Mouse (Mus musculus) forebrain, embryonic 15.5 days (tissue): ENCODE data around the gene Mrgpra6. TPM values are rescaled to one million over a fixed set of nuclear protein-coding genes. Genes with fewer than 3 reads are reported as not detected.

Source experiments
- ATAC-seq: fragments of 200-750 bp; cut with Nextera tagmentation; replicated peaks from 2 replicates; pipeline ENCODE4 v1.8.0; 2017; ENCODE audit warnings: mild to moderate bottlenecking, moderate TSS enrichment, moderate library complexity
- H3K27ac ChIP-seq: fragments of 300-500 bp; sonication (generic); replicated peaks from 2 replicates; pipeline ENCODE4 v1.5.1; 2015; ENCODE audit warnings: mild to moderate bottlenecking, inconsistent platforms
- H3K27me3 ChIP-seq: fragments of 300-500 bp; sonication (generic); 2 replicates; pipeline ENCODE4 v1.6.1; 2015; ENCODE audit warnings: inconsistent platforms
- H3K36me3 ChIP-seq: fragments of 300-500 bp; sonication (generic); 2 replicates; pipeline ENCODE4 v1.6.1; 2015; ENCODE audit warnings: mild to moderate bottlenecking, inconsistent platforms
- H3K4me1 ChIP-seq: fragments of 300-500 bp; sonication (generic); 2 replicates; pipeline ENCODE4 v1.6.1; 2015; ENCODE audit warnings: inconsistent platforms
- H3K4me2 ChIP-seq: fragments of 300-500 bp; sonication (generic); replicated peaks from 2 replicates; pipeline ENCODE4 v1.6.1; 2015; ENCODE audit warnings: mild to moderate bottlenecking, inconsistent platforms
- H3K4me3 ChIP-seq: fragments of 300-500 bp; sonication (generic); 2 replicates; pipeline ENCODE4 v1.5.1; 2015; ENCODE audit warnings: mild to moderate bottlenecking, inconsistent platforms
- H3K9ac ChIP-seq: fragments of 300-500 bp; sonication (generic); replicated peaks from 2 replicates; pipeline ENCODE4 v1.6.1; 2015; ENCODE audit warnings: mild to moderate bottlenecking, inconsistent platforms
- H3K9me3 ChIP-seq: fragments of 300-500 bp; sonication (generic); 2 replicates; pipeline ENCODE4 v1.6.1; 2016; ENCODE audit warnings: inconsistent platforms
- WGBS: fragments of 180-500 bp; shearing (Covaris S2); methylation state at CpG from one replicate; pipeline ENCODE4 v1.1.7; 2015; ENCODE audit warnings: mixed read lengths; 5-methylcytosine and 5-hydroxymethylcytosine counted together
- polyA plus RNA-seq: library from polyadenylated mRNA; unstranded; fragments of >200 nt; fragmentation: Nextera tagmentation; extraction: Ambion mirVana; gene quantifications from 2 replicates; pipeline ENCODE4 v1.2.1, GENCODE M21; 2015

Mrgpra6 gene
- polyA plus RNA-seq, 1 experiment from 2014 or later = not detected

- H3K4me3 ChIP-seq = no peak overlapping the region
- no peak for ATAC-seq
- H3K9me3 ChIP-seq = no peaks in the 10 kb centered on the region
- no peak overlapping the region for H3K9ac ChIP-seq
- no peak overlapping the region for H3K27ac ChIP-seq
- H3K36me3 ChIP-seq = no peaks in the 10 kb centered on the region
- no peaks in the 10 kb centered on the region for H3K27me3 ChIP-seq
- no peaks in the 10 kb centered on the region for H3K4me1 ChIP-seq
- WGBS = 67% methylated on average over 12 of the region's 12 CpGs
- no peak overlapping the region for H3K4me2 ChIP-seq
Observed at GRCm38 (mm10) chr7:47146034-47146812, 58.5 kb downstream of the Mrgpra6 start.

DNA sequence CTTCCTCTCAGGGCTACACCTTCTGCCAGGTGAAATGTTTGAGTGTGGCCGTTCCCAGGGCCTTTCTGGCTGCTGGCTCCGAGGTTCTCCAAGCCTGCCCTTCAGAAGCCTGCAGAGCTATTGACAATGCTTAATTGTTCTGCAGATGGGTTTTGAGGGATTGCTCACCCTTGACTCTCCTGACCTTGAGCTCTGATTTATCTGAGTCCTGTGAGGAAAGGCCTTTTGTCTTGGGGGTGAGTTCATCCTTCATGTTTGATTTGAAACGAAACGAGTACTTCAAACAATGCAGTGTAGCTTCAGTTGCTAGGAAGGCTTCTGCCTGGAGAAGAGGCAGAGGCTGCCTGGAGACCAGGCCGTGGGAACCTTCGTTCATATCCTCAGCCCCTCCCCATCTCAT, 60.4 kb downstream of the Mrgpra6 start:
- no peak overlapping the region for H3K27ac ChIP-seq

DNA sequence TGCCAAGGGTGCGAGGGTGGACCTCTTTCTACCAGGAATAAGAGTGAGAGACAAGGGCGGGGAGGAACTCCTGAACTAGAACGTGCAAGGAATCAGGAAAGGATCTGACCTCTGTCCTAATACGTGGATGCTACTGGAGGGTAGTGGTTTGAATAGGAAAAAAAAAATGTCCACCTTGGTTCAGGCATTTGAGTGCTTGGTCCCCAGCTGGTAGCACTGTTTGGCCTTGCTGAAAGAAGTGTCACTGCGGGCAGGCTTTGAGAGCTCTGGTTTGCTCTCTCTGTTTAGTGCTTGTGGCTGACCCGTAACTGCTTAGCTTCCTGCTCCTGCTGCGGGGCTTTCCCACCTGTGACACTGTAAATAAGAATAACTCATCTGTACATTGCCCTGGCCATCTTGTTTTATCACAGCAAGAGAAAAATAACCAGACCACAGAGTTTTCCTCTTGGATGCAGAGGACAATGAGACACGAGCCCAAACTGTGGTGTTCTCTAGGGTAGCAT, 64.8 kb downstream of the Mrgpra6 start:
- H3K9ac ChIP-seq = no peak overlapping the region
- ATAC-seq = no peak
- WGBS = 85% methylated on average over 8 of the region's 8 CpGs
- H3K9me3 ChIP-seq = no peaks in the 10 kb centered on the region
- no peak overlapping the region for H3K4me2 ChIP-seq
- H3K4me3 ChIP-seq = no peak overlapping the region
- H3K4me1 ChIP-seq = no peaks in the 10 kb centered on the region
- no peaks in the 10 kb centered on the region for H3K36me3 ChIP-seq
- peaks cover under 1% of the 10 kb centered on the region; the same call in 1 of the 2 replicates for H3K27me3 ChIP-seq
- H3K27ac ChIP-seq = no peak overlapping the region

More for the DNA sequence above, 60.4 kb downstream of the Mrgpra6 start:
- Histone ChIP-seq H3K9me3 (no peaks in the 10 kb centered on the region), H3K4me2 (no peak overlapping the region), H3K4me1 (no peaks in the 10 kb centered on the region), H3K36me3 (no peaks in the 10 kb centered on the region), H3K9ac (no peak overlapping the region), H3K4me3 (no peak overlapping the region), H3K27me3 (no peaks in the 10 kb centered on the region)
- 31% methylated on average over 6 of the region's 6 CpGs for WGBS
- ATAC-seq = no peak

Other genes with a start within 250 kb of the Mrgpra6 start
- 8.1 and 8.9 TPM in 2 replicates for gene Uevld, start 246.4 kb downstream of the Mrgpra6 start, polyA plus RNA-seq
- gene Gm9999, start 221.3 kb downstream of the Mrgpra6 start, polyA plus RNA-seq = not detected in 2 replicates
- gene Spty2d1, start 196.5 kb downstream of the Mrgpra6 start, polyA plus RNA-seq = 11.5 and 12.2 TPM in 2 replicates
- gene Tmem86a, start 154.3 kb downstream of the Mrgpra6 start, polyA plus RNA-seq = 25.4 and 25.7 TPM in 2 replicates
- gene Ptpn5, start 71.2 kb downstream of the Mrgpra6 start, polyA plus RNA-seq = 69.6 and 72.1 TPM in 2 replicates
- gene Mrgpra9, start 47.9 kb upstream of the Mrgpra6 start, polyA plus RNA-seq = not detected in 2 replicates
- gene Mrgpra1, start 149.3 kb upstream of the Mrgpra6 start, polyA plus RNA-seq = not detected in 2 replicates
- gene Mrgpra2a, start 247.2 kb upstream of the Mrgpra6 start, polyA plus RNA-seq = not detected in 2 replicates